Mouse (Mus musculus) lung, adult 2 months (tissue): ENCODE results near the gene Nfix.

Experiments
- CTCF ChIP-seq: fragments of 200-500 bp; IDR thresholded peaks from 2 replicates; pipeline ENCODE4 v1.5.1; 2011; ENCODE audit warnings: mild to moderate bottlenecking, low read length, control low read depth; ENCODE audit not compliant: insufficient read depth
- POLR2A ChIP-seq: fragments of 200-500 bp; IDR thresholded peaks from 2 replicates; pipeline ENCODE4 v1.6.1; 2011; ENCODE audit warnings: low read depth, mild to moderate bottlenecking, control low read depth, low read length, borderline replicate concordance; ENCODE audit errors: extremely low read depth

- TF ChIP-seq CTCF (no peak), POLR2A (no peak)
Observed at GRCm38 (mm10) chr8:84781686-84782505, 18.2 kb downstream of the Nfix start.
